28 mouse cellular contexts compared by ENCODE assay signal in the genomic region with DNA sequence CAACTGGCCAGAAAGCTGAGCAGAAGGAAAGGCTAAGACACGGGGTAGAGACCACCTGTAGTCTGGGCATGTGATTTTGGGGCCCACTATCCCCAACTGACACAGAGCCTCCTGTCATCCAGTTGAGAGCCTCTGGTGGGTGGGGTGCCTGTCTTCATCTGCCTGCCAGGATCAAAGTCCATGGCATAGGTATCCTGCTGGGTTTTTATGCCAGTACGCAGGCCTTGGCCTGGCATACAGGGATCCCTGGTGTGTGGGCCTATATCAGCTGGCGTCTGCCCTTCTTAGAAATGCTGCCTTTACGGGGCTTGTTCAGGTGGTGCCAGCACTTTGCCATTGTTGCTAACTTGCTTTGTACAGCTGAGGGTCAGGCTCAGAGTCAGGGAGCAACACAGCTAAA.
"Had no signal": no experiment of that assay in that cellular context is flagged by ENCODE, and none has a peak within 500 bp of the region (broad histone marks: within the 10 kb centered on the region; RNA-seq: fewer than 3 reads in every experiment).

No protein-coding gene starts in this region.

- DNase-seq: gastrocnemius, adult 2 months; gastrocnemius, postnatal 10 days; gastrocnemius, postnatal 25 days; heart, adult 2 months; heart, postnatal 10 days; heart, postnatal 4 days; kidney, adult 18-20 months; kidney, adult 8-10 months; kidney, postnatal 10 days; kidney, postnatal 25 days; kidney, postnatal 4 days; layer of hippocampus, adult 9-11 months; liver; liver, embryonic 13.5 days had no signal

- ATAC-seq: hindbrain, embryonic 16.5 days; inflammation-experienced regulatory T-cells, adult 6 months; intestine, embryonic 15.5 days; intestine, postnatal 0 days had no signal

- H3K4me1 ChIP-seq: limb, embryonic 12.5 days had no signal

- H3K27ac ChIP-seq: gastrocnemius, adult 2 months; heart, adult 2 months; heart, embryonic 10.5 days; hindbrain, embryonic 10.5 days; hindbrain, embryonic 12.5 days; hindbrain, embryonic 14.5 days; intestine, embryonic 15.5 days; left cerebral cortex, adult 2 months; limb, embryonic 10.5 days; limb, embryonic 12.5 days; liver, embryonic 13.5 days; liver, embryonic 15.5 days had no signal

- H3K9me3 ChIP-seq: heart, embryonic 10.5 days; heart, embryonic 12.5 days; hindbrain, embryonic 10.5 days; hindbrain, embryonic 12.5 days; intestine, embryonic 15.5 days; limb, embryonic 10.5 days; limb, embryonic 12.5 days; liver, embryonic 13.5 days; liver, embryonic 15.5 days had no signal

- H3K27me3 ChIP-seq: hindbrain, embryonic 12.5 days; intestine, embryonic 15.5 days; limb, embryonic 12.5 days; liver, embryonic 13.5 days; liver, embryonic 15.5 days had no signal

- H3K4me3 ChIP-seq: gastrocnemius, adult 2 months; heart, adult 2 months; heart, embryonic 10.5 days; heart, embryonic 12.5 days; hindbrain, embryonic 10.5 days; hindbrain, embryonic 12.5 days; intestine, embryonic 15.5 days; left cerebral cortex, adult 2 months; limb, embryonic 10.5 days; limb, embryonic 12.5 days; liver, embryonic 13.5 days; liver, embryonic 15.5 days had no signal

- H3K4me2 ChIP-seq: heart, embryonic 12.5 days; hindbrain, embryonic 12.5 days; hindbrain, embryonic 14.5 days; intestine, embryonic 15.5 days; limb, embryonic 12.5 days; liver, embryonic 11.5 days; liver, embryonic 13.5 days; liver, embryonic 15.5 days had no signal

- H3K9ac ChIP-seq: heart, embryonic 12.5 days; hindbrain, embryonic 12.5 days; hindbrain, embryonic 14.5 days; intestine, embryonic 15.5 days; limb, embryonic 12.5 days; liver, embryonic 13.5 days; liver, embryonic 15.5 days had no signal
